Mouse (Mus musculus) embryonic facial prominence, embryonic 12.5 days (tissue): ENCODE data around the gene Serinc3. TPM values are rescaled to one million over a fixed set of nuclear protein-coding genes. Genes with fewer than 3 reads are reported as not detected.
A peak's percentile ranks its signal among the peaks of the same experiment; 100 is the strongest.

Experiments
- ATAC-seq: fragments of 200-750 bp; cut with Nextera tagmentation; 2 replicates; pipeline ENCODE4 v1.8.0; 2017; ENCODE audit not compliant: insufficient number of reproducible peaks, insufficient read depth, low FRiP score, low TSS enrichment
- H3K27ac ChIP-seq: fragments of 300-500 bp; sonication (generic); 2 replicates; pipeline ENCODE4 v1.5.1; 2016; ENCODE audit warnings: mild to moderate bottlenecking
- H3K27me3 ChIP-seq: fragments of 300-500 bp; sonication (generic); 2 replicates; pipeline ENCODE4 v1.6.1; 2016; ENCODE audit warnings: mild to moderate bottlenecking, moderate library complexity
- H3K36me3 ChIP-seq: fragments of 300-500 bp; sonication (generic); 2 replicates; pipeline ENCODE4 v1.6.1; 2016; ENCODE audit warnings: mild to moderate bottlenecking
- H3K4me1 ChIP-seq: fragments of 300-500 bp; sonication (generic); 2 replicates; pipeline ENCODE4 v1.6.1; 2016
- H3K4me2 ChIP-seq: fragments of 300-500 bp; sonication (generic); replicated peaks from 2 replicates; pipeline ENCODE4 v1.6.1; 2016; ENCODE audit warnings: mild to moderate bottlenecking, moderate library complexity
- H3K4me3 ChIP-seq: fragments of 300-500 bp; sonication (generic); 2 replicates; pipeline ENCODE4 v1.5.1; 2016; ENCODE audit warnings: mild to moderate bottlenecking
- H3K9ac ChIP-seq: fragments of 300-500 bp; sonication (generic); 2 replicates; pipeline ENCODE4 v1.6.1; 2016; ENCODE audit warnings: mild to moderate bottlenecking, moderate library complexity
- H3K9me3 ChIP-seq: fragments of 300-500 bp; sonication (generic); 2 replicates; pipeline ENCODE4 v1.6.1; 2016; ENCODE audit warnings: mild to moderate bottlenecking, moderate library complexity
- WGBS: fragments of 180-500 bp; shearing (Covaris S2); methylation state at CpG from one replicate; pipeline ENCODE4 v1.1.7; 2016; 5-methylcytosine and 5-hydroxymethylcytosine counted together
- polyA plus RNA-seq: library from polyadenylated mRNA; unstranded; fragments of >200 nt; fragmentation: Nextera tagmentation; extraction: Ambion mirVana; gene quantifications from 2 replicates; pipeline ENCODE4 v1.2.1, GENCODE M21; 2016

Gene Serinc3
- polyA plus RNA-seq, 1 experiment from 2014 or later, result 27.0 TPM

DNA sequence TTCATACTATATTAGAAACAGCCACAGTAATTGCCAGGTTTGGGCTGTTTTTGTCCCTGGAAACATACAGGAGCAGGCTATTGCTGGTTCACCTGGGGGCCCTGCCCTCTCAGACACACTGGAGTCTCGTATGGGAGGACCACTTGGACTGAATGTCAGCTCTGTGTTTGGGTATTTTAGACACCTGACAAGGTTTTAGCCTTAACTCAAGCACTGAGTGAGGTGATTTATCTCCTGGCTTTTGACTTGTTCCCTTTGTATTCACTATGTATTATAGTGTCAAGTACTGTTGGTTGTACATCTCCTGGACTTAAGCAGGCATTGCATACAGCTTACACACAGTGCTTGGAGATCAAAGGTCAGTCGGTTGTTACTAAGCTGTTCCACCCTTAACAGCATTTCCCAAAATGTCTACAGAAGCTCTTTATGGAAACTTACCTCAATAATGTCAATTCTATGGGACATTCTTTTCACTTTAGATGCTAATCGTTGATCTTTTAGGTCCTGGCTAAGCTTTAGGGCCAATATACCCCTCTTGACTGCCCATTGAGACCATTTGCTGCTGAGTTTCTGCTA is 28.2 kb downstream of the Serinc3 start:
- no peaks in the 10 kb centered on the region for H3K27me3 ChIP-seq
- no peak overlapping the region for H3K9ac ChIP-seq
- peaks cover 76% of the 10 kb centered on the region for H3K36me3 ChIP-seq
- H3K4me2 ChIP-seq, result no peak overlapping the region
- H3K4me3 ChIP-seq, result no peak overlapping the region
- no peaks in the 10 kb centered on the region for H3K9me3 ChIP-seq
- WGBS, result 86% methylated on average over 3 of the region's 3 CpGs
- H3K4me1 ChIP-seq, result no peaks in the 10 kb centered on the region
- H3K27ac ChIP-seq, result no peak overlapping the region
- no peak for ATAC-seq

DNA sequence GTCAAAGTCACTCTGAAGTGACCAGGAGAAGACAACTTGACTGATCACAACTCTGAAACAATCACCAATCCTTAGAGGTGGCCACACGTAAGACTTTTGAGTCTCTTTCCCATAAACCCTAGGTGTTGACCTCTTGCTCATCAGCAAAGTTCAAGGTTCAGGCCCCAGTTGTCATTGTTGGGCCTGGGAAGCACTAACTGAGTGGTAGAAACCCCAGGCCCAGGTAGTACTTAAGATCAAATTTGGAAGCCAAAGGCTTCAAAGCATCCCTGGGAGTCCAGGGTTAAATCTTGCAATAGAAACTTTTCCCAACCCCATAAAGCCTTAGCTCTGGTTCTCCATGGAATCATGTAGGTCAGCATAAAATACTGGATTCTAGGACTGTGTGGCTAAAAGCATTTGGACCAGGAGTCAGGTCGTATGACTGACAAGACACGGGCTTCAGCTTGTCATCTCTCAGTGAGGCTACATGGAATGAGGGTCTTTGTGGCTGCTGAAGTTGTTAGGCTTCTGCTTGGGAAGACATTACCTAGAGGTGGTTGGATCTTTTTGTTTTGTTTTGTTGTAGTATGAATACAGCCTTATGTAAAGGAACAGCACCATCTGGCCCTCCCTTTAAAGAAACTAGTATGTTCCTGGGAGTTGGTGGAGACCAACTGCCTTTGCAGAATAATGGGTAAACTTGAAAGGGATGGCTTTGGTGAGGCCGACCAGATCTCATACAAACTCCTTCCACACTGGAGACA is 28.9 kb downstream of the Serinc3 start:
- peaks cover 79% of the 10 kb centered on the region for H3K36me3 ChIP-seq
- H3K9ac ChIP-seq, result no peak overlapping the region
- no peak overlapping the region for H3K4me3 ChIP-seq
- H3K27me3 ChIP-seq, result no peaks in the 10 kb centered on the region
- no peaks in the 10 kb centered on the region for H3K9me3 ChIP-seq
- H3K27ac ChIP-seq, result no peak overlapping the region
- no peak for ATAC-seq
- no peaks in the 10 kb centered on the region for H3K4me1 ChIP-seq
- 91% methylated on average over 4 of the region's 4 CpGs for whole genome bisulfite sequencing
- no peak overlapping the region for H3K4me2 ChIP-seq

- Histone ChIP-seq H3K4me1 (no peaks in the 10 kb centered on the region), H3K9ac (no peak overlapping the region), H3K9me3 (no peaks in the 10 kb centered on the region), H3K27me3 (no peaks in the 10 kb centered on the region), H3K36me3 (peaks cover 76% of the 10 kb centered on the region), H3K4me2 (no peak overlapping the region), H3K27ac (no peak overlapping the region), H3K4me3 (no peak overlapping the region)
- 93% methylated on average over 9 of the region's 9 CpGs for WGBS
- no peak for ATAC-seq
These were observed 29.5 kb downstream of the Serinc3 start for GRCm38 (mm10) chr2:163615401-163615800.

GRCm38 (mm10) chr2:163613990-163614389 is 30.9 kb downstream of the Serinc3 start:
- H3K36me3 ChIP-seq, result peaks cover 73% of the 10 kb centered on the region
- ATAC-seq, result no peak

GRCm38 (mm10) chr2:163613206-163613605 is 31.7 kb downstream of the Serinc3 start:
- H3K9me3 ChIP-seq, result no peaks in the 10 kb centered on the region
- 94% methylated on average over 5 of the region's 5 CpGs for WGBS
- no peaks in the 10 kb centered on the region for H3K4me1 ChIP-seq
- no peak for ATAC-seq
- no peak overlapping the region for H3K27ac ChIP-seq
- H3K9ac ChIP-seq, result no peak overlapping the region
- H3K4me3 ChIP-seq, result no peak overlapping the region
- H3K27me3 ChIP-seq, result no peaks in the 10 kb centered on the region
- H3K4me2 ChIP-seq, result no peak overlapping the region
- H3K36me3 ChIP-seq, result peaks cover 67% of the 10 kb centered on the region

More at GRCm38 (mm10) chr2:163613990-163614389, 30.9 kb downstream of the Serinc3 start:
- Histone ChIP-seq H3K27me3 (no peaks in the 10 kb centered on the region), H3K27ac (no peak overlapping the region), H3K4me1 (no peaks in the 10 kb centered on the region), H3K9ac (no peak overlapping the region), H3K4me2 (no peak overlapping the region), H3K9me3 (no peaks in the 10 kb centered on the region), H3K4me3 (no peak overlapping the region)
- WGBS, result 86% methylated on average over 4 of the region's 4 CpGs

DNA sequence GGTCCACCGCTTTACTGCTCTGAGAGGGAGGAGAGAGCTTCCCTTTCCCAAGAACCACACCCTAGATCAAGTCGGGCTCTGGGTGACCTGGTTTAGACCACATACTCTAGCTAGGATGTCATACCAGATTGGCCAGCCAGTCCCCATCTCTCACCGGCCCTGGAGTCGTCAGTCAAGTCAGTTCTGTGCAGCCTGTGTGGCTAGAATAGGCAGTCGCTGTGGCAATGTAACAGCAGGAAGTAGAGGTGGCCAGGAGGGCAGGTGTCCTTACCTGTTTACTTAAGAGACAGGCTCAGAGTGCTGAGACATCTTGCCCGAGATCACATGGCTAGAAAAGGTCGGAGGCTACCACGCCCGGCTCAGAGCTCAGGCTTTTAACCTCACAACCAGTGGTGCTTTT is 33.8 kb downstream of the Serinc3 start:
- no peak for ATAC-seq
- H3K4me3 ChIP-seq, result no peak overlapping the region
- H3K36me3 ChIP-seq, result peaks cover 65% of the 10 kb centered on the region
- no peak overlapping the region for H3K9ac ChIP-seq
- no peak overlapping the region for H3K27ac ChIP-seq
- no peaks in the 10 kb centered on the region for H3K27me3 ChIP-seq
- H3K4me2 ChIP-seq, result no peak overlapping the region
- WGBS, result 64% methylated on average over 9 of the region's 9 CpGs
- H3K9me3 ChIP-seq, result no peaks in the 10 kb centered on the region
- H3K4me1 ChIP-seq, result no peaks in the 10 kb centered on the region

DNA sequence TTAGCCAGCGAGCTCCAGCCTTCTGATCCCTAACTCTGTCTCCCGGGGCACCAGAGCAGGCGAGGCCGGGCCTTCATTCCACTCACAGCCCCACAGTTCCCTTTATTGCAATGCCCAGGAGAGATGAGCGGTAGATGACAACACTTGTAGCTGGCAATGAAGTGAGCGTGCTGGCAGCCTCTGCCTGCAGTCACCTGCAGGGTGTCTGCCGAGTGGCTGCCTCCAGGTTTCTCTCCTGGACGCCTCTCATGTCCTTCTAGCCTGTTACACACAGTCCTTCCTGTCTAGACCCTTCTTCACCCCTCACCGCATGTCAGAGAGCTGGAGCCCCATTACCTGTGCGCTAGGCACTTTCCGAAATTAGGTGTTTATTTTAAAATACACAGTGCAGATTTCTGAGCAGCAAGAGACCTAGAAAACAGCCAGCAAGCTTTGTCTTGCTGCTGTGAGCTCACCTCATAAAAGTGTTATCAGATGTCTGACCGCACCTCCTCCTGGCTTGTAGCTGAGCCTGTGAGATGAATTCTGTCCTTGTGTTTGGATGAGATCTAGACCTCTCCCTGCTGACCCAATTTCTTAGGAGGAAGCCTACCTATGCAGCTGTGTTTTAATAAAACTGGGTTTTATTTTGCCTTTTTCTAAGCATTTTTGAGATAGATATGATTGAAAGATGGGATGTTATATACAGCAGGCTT is 35.5 kb downstream of the Serinc3 start:
- Histone ChIP-seq H3K27me3 (no peaks in the 10 kb centered on the region), H3K4me1 (no peaks in the 10 kb centered on the region), H3K27ac (no peak overlapping the region), H3K4me3 (no peak overlapping the region), H3K36me3 (peaks cover 48% of the 10 kb centered on the region), H3K9ac (no peak overlapping the region), H3K9me3 (no peaks in the 10 kb centered on the region), H3K4me2 (no peak overlapping the region)
- WGBS, result 86% methylated on average over 12 of the region's 12 CpGs
- ATAC-seq, result no peak

GRCm38 (mm10) chr2:163608008-163608407 is 36.9 kb downstream of the Serinc3 start:
- H3K27ac ChIP-seq, result no peak overlapping the region
- no peak overlapping the region for H3K4me2 ChIP-seq
- WGBS, result 80% methylated on average over 7 of the region's 7 CpGs
- no peak overlapping the region for H3K4me3 ChIP-seq
- H3K9me3 ChIP-seq, result no peaks in the 10 kb centered on the region
- no peak overlapping the region for H3K9ac ChIP-seq
- H3K36me3 ChIP-seq, result peaks cover 33% of the 10 kb centered on the region
- H3K27me3 ChIP-seq, result no peaks in the 10 kb centered on the region
- no peak for ATAC-seq
- peaks cover 4% of the 10 kb centered on the region for H3K4me1 ChIP-seq

DNA sequence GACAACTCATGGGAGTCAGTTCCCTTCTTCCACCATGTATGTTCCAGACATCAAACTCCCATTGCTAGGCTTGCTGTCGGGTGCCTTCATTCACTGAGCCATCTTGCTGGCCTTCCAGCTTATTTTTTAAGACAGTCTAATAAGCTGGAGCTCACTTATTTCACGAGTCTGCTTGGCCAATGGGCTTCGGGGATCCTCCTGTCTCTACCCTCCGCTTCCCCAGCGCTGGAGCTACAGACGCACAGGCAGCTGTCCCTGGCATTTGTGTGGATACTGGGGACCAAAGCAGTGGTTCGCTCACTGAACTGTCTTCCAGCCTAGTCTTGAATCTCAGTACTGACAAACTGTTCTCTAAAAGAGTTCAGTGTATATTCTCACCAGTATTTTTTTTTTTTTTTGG is 38.8 kb downstream of the Serinc3 start:
- Histone ChIP-seq H3K9ac (no peak overlapping the region), H3K4me2 (no peak overlapping the region), H3K4me1 (peaks cover 9% of the 10 kb centered on the region), H3K27ac (no peak overlapping the region), H3K4me3 (no peak overlapping the region), H3K9me3 (no peaks in the 10 kb centered on the region), H3K27me3 (no peaks in the 10 kb centered on the region), H3K36me3 (peaks cover 20% of the 10 kb centered on the region; the same call in 1 of the 2 replicates)
- ATAC-seq, result no peak
- WGBS, result 82% methylated on average over 7 of the region's 7 CpGs

- peak within 1 kb of the TSS; percentile 88 for H3K4me3 ChIP-seq
- peak; percentile 89 for ATAC-seq
- 0 out of 2 replicates have a peak, but pooled peaks cover 3% of the 10 kb centered on the region for H3K36me3 ChIP-seq
- H3K27ac ChIP-seq, result peak within 1 kb of the TSS; percentile 86
- no peaks in the 10 kb centered on the region for H3K9me3 ChIP-seq
- H3K4me2 ChIP-seq, result peak within 1 kb of the TSS; percentile 95
- no peaks in the 10 kb centered on the region for H3K27me3 ChIP-seq
- H3K9ac ChIP-seq, result peak within 1 kb of the TSS; percentile 94
- peaks cover 9% of the 10 kb centered on the region for H3K4me1 ChIP-seq
- 2% methylated on average over 57 of the region's 57 CpGs for WGBS
These were observed 42.6 kb downstream of the Serinc3 start, which contains the start of gene Ttpal for GRCm38 (mm10) chr2:163602101-163602971. Gene Ttpal (plus strand): TSS chr2:163602314.

- no peak overlapping the region for H3K27ac ChIP-seq
- H3K9me3 ChIP-seq, result no peaks in the 10 kb centered on the region
- peaks cover 9% of the 10 kb centered on the region for H3K4me1 ChIP-seq
- no peaks in the 10 kb centered on the region for H3K36me3 ChIP-seq
- no peak overlapping the region for H3K9ac ChIP-seq
- peak overlapping the region; percentile 88 for H3K4me3 ChIP-seq
- no peak for ATAC-seq
- 75% methylated on average over 7 of the region's 7 CpGs for WGBS
- H3K4me2 ChIP-seq, result peak overlapping the region; percentile 95
- H3K27me3 ChIP-seq, result no peaks in the 10 kb centered on the region
These were observed 43.2 kb downstream of the Serinc3 start for GRCm38 (mm10) chr2:163601712-163602100.
